Mouse (Mus musculus): ENCODE data around the gene Jhy.

Jhy gene

DNA sequence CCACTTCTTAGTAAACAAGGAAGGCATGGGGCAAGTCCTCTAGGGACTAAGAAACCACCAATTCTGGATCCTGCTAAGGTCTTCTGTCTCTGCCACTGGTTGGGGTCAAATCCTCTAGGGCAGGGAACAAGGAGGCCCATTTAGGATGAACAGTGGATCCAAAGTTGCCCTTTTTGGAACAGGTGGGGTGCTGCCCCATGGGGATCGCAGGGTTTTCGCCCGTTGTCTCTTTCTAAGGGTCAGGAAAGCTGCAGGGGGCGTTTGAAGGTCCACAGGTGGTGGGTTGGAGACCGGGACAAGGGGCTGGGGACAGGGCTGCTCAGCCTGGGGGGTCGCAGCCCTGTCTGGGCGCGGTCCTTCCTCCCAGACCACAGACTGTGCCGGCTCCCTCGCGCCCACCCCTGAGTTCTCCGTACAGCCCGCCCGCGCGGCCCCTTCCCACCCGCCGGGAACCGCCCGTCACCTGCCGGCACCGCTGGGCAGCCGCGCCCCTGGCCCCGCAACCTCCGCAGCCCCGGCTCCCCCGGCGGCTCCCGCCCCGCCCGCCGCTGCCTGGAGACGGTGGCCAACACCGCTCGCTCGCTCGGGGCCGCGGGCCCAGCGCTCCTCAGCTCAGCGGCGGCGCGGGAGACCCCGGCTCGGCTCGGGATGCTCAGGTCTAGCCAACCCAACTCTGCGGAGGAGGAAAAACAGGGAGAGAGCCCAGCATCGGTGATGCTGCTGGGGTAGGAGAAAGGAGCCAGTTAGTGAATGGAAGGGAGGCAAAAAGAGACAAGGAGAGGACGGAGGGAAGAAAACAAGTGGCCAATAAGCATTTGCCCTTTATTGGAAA is at the start of gene Jhy:
Gene Jhy (minus strand): TSS at position 533 of the 832 bp plus-strand sequence.
- CTCF ChIA-PET: no interaction called here

DNA sequence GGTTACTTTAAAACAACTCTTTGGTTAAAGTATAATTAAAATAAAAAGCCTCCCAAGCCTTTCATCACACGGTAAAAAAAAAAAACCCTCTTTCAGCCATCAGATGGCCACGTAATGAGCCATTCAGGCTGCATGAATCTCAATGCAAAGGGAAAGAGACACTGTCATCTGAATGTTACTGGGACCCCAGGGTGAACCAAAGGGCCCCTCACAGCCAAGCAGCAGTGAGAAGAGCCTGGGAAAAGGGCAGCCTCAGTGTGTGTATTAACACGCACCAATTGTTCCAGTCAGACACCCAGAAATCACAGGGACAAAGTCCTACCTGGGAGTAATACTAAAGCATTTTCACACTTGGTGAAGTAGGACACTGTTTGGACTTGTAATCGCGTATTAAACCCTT is 48.5 kb upstream of the Jhy start:
- CTCF ChIA-PET: no interaction called here

DNA sequence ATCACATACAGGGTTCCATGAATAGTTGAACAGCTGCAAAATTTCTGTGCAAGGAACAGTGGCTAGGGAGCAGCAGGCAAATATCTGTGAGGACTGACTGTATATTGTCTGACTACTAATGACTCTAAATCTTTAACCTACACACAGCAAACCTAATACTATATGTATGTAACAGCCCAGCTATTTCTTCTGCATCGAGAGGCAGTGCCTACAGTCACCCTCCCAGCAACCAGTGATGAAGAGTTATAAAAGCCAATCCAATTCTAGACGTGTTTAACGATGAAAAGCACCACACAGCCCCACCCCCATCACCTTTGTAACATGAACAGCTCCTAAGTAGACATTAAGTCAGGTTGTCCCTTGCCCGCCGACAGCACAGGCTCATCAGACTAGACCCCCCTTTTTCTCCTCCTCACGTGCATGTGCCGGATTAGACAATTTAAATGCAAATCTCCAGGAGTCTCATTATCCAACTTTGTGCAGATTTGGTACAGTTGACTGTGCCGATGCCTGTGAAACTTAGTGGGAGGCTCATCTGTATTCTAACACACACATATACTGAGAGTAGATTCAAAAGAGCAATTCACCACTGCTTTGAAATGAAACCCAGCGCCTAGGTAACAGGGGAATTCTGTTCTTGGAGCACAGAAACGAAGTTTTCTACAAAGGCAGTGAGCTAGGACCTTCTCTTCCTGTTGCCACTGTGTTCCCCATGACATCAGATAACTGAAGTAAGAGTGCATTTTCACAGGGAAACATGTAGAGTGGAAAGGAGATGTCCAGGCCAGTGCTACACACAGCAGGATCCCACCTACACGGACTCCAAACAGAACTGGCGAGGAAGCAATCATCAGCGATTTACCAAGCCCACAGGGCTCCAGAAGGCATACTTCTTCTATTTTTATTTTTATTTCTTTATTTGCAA is 47.9 kb upstream of the Jhy start:
- CTCF ChIA-PET: no interaction called here

DNA sequence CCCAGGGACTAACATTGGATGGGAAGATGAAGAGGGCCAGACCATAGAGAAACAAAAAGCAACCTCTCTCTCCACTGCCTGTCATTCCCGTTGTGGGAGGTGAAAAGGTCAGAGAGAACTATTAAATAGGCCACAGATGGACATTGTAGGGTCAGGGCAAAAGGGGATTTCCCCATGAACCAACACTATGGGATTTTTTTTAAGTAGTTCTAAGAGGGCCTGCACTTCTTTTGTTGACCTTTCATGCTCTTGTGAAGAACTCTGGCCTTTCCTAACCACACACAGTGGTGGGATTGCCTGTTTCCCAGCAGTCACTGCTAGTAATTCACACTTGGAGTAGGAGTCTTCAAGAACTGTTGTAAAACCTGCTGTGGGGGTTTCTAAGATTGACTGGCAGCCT is 43.9 kb upstream of the Jhy start:
- CTCF ChIA-PET: no interaction called here

DNA sequence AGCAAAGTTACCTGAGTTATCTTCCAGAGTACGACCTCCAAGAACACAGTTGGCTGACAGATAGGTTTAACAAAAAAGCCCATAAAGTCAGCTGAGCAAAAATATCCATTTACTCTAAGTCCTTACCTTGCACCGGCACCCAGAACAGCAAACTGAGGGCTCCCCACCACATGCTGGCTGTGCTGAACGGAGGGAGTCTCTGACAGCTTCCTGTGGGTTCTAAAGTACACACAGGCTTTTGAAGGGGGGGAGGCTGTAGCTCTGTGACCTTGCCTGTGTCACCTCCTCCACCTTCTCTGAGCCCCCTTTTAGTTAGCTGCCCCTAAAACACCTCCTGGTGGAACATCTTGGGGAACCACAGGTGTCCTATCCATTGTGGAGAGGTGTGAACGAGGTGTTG is 40.5 kb upstream of the Jhy start, which contains the start of gene Crtam:
Gene Crtam (minus strand): TSS at position 214 of the 400 bp plus-strand sequence.
- CTCF ChIA-PET: no interaction called here

DNA sequence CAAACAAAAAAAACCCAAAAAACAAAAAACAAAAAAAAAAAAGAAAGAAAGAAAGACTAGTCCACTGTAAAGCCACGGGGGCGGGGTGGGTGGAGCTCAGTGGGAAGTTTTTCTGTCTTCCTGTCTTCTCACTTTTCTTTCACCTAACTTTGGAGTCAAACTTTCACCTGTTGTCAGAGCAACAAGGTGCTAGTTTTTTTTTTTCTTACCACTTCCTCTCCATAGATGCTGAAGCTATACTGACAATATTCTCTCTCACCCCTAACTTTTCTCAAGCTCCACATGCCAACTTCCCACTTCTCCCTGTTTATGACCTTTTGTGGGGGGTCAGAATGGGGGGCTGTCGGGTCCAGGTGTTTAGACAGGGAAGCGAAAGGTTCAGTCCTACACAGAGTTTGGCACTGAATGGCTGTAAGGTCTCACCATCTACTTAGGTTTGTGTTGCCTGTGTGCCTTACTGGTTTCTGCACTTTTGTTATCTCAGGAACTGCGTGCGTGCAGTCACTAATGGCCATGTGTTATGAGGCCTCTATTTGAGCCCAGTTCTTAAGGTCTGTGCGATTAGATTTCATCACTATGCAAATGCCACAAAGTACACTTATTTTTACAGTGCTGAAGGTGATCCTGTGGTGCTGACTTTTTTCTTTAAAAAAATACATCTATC is 33.3 kb upstream of the Jhy start:
- CTCF ChIA-PET: interaction anchor here (0.6 to 0.7 kb wide), 2 partner anchors 60 to 183 kb away, joined by 3 to 5 read pairs; no protein-coding TSS in a partner anchor

DNA sequence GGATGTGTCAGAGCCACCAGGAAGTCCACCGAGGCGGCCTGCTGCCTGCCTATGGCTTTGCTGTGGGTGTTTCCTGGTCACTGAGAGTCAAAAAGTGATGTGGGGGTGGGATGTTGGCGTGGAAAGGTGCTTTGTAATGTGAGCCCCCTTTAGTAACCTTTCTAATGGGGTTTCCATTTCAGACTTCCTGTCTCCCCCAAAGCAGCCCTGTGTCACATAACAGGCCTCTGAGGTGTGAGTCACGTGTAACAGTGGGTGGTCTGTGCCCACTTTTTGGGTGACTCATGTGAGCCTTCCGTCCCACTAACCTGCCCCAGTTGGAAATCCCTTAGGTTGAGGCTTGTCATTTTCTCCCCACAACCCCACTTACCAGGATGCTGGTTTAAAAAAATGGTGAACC is 30.2 kb upstream of the Jhy start:
- CTCF ChIA-PET: no interaction called here

DNA sequence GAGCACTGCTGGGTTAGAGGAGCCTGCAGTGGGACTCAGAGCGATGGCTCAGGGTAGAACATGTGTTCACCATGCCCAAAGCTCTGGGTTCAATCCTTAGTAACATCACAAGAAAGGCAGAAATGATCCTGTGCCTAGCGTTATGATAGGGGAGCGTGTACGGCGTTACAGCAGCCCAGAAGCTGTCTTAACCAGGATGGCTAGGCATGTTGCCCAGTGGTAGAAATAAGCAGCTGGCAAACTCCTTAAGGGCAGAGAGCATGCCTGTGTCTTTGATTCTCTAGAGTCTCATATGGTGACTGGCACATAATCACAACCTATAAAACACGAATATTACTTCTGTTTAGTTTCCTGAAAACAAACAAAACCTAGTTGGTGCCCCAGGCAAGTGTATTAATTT is 27.6 kb upstream of the Jhy start:
- CTCF ChIA-PET: interaction anchor here (2.1 kb wide), 1 partner anchor 199 kb away, joined by 5 read pairs; no protein-coding TSS in a partner anchor

DNA sequence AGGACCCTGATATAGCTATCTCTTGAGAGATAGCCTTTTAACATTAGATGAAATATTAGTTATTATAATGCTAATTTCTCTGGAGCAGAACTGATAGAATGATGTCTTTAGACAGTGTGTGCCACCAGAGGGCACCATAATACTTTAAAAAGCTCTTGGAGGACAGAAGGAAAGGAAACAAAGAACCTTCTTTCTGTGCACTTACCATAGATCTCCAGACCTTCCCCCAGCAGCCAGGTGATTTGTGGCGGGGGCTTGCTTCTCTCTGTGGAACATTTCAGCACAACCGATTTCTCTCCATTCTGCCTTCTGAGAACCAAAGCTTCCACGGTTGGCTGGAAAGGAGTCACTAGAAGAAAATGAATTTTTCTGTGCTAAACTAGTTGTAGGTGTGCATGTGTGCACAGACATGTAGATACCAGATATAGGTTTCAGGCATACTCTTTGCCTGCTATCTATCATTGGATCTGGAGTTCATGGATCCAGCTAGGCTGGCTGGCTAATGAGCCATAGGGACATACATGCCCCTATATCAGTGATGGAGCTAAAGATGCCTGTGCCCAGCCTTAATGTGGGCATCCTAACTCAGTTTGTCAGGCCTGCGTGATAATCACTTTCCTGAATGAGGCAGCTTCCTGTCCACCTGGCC is 26.1 kb upstream of the Jhy start:
- CTCF ChIA-PET: interaction anchor here (0.5 to 1.9 kb wide), 3 partner anchors 201 to 979 kb away, joined by 3 to 11 read pairs (median 8); no protein-coding TSS in a partner anchor

DNA sequence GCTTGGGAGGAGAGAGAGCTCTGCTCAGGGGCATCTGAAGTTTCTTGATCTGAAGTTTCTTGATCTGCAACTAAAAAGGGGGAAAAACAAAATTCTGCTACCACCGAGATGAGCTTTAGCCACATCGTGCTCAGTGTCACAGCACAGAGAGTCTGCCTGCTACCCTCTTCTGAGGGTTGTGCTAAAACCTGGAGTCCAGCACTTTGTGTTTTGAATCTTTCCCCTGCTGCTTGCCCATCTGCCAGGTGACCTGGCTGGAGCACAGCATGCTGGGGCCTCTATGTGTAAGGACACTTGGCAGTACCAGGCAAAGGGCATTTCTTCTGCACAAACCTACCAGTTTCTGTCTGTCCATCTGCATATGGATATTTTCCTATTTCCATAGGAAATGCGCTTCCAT is 20.4 kb upstream of the Jhy start:
- CTCF ChIA-PET: no interaction called here

DNA sequence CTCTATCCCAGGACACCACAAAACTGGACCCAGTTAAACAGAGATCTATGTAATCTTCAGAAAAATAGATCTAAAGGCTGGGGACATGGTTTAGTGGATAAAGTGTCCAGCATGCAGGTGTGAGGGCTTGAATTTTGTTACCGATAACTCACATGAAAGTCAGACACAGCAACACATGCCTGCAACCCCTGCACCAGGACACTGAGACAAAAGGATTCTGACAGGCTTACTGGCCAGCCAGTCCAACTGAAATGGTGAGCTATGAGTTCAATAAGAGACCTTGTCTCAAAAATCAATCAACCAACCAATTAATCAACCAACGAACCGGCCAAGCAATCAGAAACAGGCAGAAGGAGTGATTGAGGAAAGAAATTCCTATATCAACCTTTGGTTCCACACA is 19.8 kb upstream of the Jhy start:
- CTCF ChIA-PET: no interaction called here

DNA sequence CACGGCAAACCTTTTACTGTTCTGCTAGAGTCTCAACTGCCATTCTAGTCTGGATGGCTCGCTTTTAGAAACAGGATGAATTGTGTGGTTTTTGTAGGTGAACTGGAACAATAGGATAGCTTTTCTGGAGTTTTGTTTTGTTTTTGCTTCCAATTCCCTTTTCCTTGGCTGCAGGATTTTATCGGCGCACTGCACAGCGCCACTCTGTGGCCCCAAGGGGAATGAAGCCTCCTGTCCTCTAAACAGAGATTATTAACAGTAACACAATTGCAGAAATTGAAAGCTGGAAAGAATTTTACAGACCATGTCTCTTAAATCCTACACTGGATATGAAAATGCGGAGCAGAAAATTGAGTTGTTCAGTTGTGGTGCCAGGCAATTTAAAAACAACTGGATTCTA is 18.6 kb upstream of the Jhy start:
- CTCF ChIA-PET: no interaction called here

DNA sequence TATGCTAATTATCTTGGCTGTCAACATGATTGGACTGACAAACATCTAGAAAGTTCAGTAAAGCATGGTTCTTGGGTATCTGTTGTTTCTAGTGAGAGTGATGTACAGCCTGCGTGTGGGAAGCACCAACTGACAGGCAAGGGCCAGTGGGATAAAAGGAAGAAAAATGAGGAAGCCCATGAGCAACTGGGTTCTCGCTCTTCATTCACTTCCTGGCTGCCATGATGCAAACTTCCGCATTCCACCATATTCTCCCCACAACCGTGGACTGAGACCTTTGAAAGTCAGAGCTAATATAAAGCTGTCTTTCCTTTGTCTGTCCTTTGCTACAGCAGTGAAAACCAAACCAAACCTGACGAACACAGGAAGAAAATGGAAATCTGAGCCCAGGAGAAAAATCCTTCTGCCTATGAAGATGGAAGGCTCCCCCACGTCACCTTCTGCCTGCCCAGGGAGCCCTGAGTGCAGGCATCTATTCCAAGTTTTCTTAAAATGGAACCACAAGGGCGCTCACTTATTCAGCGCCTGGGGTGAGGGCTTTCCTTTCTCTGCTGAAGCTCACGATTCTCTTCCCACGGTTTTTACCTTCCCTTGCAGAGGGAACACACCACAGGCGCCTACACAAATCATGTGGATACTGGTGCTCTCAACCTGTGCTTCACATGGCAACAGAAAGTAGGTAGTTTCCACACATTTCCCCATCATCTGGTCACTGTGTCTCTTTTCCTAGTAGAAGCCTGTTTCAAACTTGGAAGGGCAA is 10.3 kb upstream of the Jhy start:
- CTCF ChIA-PET: no interaction called here

DNA sequence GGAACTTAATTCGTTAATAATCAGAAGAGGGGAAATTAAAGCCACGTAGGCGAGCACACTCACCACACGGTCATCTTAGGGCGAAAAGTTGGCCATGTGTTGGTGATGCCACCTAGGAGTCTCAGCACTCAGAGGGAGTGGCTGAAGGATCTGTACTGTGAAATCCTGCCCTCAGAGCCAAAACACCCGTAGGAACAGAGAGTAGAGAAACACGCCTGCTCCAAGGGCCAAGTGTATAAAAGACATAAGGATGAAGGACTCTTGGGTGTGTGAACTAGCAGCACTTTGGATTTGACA is 448 bp upstream of the Jhy start:
- CTCF ChIA-PET: no interaction called here

DNA sequence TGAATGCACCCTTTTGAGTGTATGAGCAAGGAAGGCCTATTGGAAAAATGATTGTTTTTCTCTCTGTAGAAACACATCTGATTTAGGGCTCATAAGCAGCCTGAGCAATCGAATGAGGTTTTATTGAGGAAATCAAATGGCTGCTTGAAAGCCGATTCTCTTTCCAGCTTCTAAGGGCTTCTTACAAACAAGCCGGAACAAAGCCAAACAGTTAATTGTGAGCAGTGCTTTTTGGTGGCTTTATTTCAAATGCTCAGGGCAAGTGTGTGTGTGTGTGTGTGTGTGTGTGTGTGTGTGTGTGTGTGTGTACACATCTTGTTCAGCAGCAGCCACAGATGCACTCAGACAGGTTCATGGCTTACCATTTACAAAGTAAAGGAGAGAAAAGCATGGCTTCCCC is 2.5 kb downstream of the Jhy start:
- CTCF ChIA-PET: no interaction called here

DNA sequence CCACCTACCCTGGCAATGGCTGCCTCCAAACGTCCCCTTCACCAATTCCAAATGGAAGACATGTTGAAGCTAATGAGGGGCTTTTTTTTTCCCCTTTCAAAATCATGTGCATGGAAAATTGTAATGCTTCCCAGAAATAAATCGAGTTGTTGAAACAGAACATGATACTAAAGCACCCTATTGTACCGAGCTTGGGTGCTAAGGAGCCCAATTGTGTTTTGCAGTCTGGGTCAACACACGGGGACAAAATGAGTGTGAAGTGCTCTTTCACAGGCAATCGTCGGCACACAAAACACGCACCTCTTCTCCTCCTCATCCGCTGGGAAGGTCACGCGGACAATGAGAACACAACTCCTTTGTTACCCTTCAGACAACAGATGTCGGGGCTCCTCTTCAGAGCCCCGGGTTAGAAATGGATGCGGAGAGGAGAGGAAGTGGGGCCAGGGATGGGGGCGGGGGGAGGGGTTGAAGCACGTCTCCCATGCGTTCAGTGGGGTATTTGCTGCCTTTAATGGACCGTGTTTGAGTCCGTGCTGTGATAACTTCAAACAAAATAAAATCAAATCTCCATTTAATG is 14.8 kb downstream of the Jhy start:
- CTCF ChIA-PET: interaction anchor here (0.6 kb wide), 1 partner anchor 1286 kb away, joined by 3 read pairs; no protein-coding TSS in a partner anchor

DNA sequence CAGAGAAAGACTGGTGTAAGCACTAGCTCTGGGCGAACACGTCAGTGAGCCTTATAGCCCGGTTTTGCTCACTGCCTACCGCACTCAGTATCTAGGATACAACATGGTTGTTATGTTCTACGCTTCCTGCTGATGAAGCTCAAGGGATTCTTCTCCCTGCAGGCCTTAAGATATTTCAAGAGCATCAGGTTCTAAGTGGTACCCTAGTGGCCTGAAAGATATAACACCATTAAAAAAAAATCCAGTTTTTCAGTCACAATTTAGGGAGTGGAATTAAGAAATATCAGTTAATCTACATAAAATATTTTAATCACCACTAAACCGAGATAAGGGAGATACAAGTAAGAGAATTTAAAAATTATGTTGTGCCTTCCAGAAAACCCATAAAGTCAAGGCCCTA is 15.4 kb downstream of the Jhy start:
- CTCF ChIA-PET: no interaction called here

DNA sequence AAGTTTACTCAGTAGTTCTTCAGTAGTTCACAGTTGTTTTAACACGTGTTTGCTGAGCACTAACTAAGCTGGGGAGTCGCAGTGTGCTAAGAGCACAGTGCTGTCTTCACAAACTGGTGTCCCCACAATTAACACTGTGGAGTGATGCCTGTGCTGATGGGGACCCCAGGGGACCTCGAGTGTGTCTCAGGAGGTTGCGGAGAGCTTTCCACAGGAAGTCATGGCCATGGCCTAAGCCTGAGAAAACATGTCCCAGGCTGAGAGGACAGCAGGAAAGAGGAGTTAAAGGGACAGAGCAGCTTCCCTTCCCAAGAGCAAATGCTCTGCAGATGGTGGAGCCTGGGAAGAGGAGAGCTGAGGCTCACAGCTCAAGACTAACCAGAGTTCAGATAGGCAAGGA is 16.8 kb downstream of the Jhy start:
- CTCF ChIA-PET: interaction anchor here (0.6 kb wide), 1 partner anchor 265 kb away, joined by 4 read pairs; no protein-coding TSS in a partner anchor

DNA sequence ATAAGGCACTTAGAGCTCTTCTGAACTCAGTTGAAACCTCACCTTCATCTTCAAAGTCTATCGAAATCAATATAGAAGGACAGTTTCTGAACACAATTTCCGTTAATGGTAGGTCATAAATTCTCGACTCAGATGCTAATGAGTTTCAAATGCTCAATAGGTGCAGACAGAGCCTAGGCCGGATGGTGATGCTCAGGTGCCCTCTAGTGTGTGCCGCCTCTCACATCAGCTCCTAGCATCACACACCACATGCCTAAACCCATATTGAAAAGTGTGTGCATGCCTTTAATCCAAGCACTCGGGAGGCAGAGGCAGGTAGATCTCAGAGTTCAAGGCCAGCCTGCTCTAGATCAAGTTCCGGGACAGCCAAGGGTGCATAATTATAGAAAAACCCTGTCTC is 26.5 kb downstream of the Jhy start:
- CTCF ChIA-PET: no interaction called here

DNA sequence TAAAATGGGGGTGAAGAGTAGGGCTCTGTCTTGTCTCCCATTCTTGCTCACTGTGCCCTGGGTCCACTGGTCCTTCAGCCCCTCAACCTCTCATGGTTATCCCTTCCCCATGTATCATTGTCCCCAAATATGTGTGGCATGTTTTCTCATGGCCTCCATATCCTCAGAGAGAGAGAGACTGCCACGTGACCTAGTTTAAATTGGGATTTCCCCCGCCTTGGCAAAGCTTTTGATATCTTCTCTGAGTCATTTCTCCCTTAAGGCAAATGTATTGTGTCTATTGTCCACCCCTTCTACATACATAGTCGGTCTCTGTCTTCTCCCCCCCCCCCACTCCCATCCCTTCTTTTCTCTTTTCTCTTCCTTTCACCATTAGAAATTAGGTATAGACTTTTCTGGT is 30.6 kb downstream of the Jhy start:
- CTCF ChIA-PET: interaction anchor here (0.7 kb wide), 1 partner anchor 32 kb away, joined by 8 read pairs; no protein-coding TSS in a partner anchor

Data from spleen, embryonic (tissue).